Mouse (Mus musculus) central nervous system, embryonic 11.5 days (tissue): ENCODE measurements around the gene Lect2. TPM values are rescaled to one million over a fixed set of nuclear protein-coding genes. Genes with fewer than 3 reads are reported as not detected.

Source experiments
- polyA plus RNA-seq: library from polyadenylated mRNA; depleted of rRNA; stranded (reverse); fragments of >200 nt; gene quantifications from 2 replicates; pipeline ENCODE4 v1.2.3, GENCODE M21; 2012; rRNA removed

Lect2 gene
- 1.0 and 1.5 TPM in 2 replicates for polyA plus RNA-seq

GRCm38 (mm10) chr13:56548401-56548800 is at the start of gene Lect2:
TSS of gene Lect2 (minus strand) at chr13:56548502.

GRCm38 (mm10) chr13:56522081-56522820 is 26.1 kb downstream of the Lect2 start, which contains the start of gene Fbxl21:
TSS of gene Fbxl21 (plus strand) at chr13:56522472.

Other genes with a start within 250 kb of the Lect2 start
- gene Gm3045, start 121.9 kb downstream of the Lect2 start, polyA plus RNA-seq: not detected in 2 replicates
- 0.06 and 0.07 TPM in 2 replicates for gene Slc25a48, start 110.1 kb downstream of the Lect2 start, polyA plus RNA-seq
- not detected in 2 replicates for gene Il9, start 66.3 kb downstream of the Lect2 start, polyA plus RNA-seq
- gene Fbxl21, start 26.0 kb downstream of the Lect2 start, polyA plus RNA-seq: 1.7 and 3.4 TPM in 2 replicates
- 17.5 and 67.5 TPM in 2 replicates for gene Tgfbi, start 61.0 kb upstream of the Lect2 start, polyA plus RNA-seq
- 45.0 and 71.4 TPM in 2 replicates for gene Smad5, start 154.5 kb upstream of the Lect2 start, polyA plus RNA-seq
- gene Gm45623, start 205.3 kb upstream of the Lect2 start, polyA plus RNA-seq: 0.07 TPM in 2 replicates